Mouse (Mus musculus) effector memory CD4-positive, alpha-beta T cell, adult 5 months (primary cell): Measurements from ENCODE around the gene Cd209a. TPM values are rescaled to one million over a fixed set of nuclear protein-coding genes. Genes with fewer than 3 reads are reported as not detected.

Source experiments
- polyA plus RNA-seq: library from polyadenylated mRNA; unstranded; fragments of 100-300 nt; shearing (Covaris generic); gene quantifications from one replicate; pipeline ENCODE4 v1.2.1, GENCODE M21; 2017

The Cd209a gene
- 0.34 TPM for polyA plus RNA-seq

DNA sequence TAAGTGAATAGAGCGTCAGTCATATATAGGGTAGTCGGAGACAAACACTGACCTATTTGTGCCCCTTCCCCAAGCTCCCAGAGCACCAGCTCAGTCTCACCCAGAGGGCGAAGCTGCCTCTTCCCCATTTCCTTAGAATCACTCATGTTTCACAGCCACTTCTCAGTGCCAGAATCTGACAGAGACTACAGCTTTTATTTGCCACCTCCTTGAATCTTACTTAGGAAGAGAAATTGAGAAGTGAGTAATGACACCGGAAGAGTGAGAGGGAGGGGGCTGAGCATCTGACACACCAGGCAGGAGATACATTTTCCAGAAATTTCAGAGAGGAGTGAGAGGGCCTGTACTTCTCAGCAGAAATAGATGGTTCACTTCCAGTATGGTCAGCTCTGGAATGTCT, at the start of gene Cd209a:
Gene Cd209a, minus strand, starts transcription at position 224 of the 400 bp plus-strand sequence.

GRCm38 (mm10) chr8:3720551-3720950, 28.2 kb downstream of the Cd209a start, which contains the start of gene Clec4g:
TSS of gene Clec4g (minus strand) at chr8:3720651.

GRCm38 (mm10) chr8:3694121-3694520, 54.7 kb downstream of the Cd209a start, which contains the start of gene Fcer2a:
TSS of gene Fcer2a (minus strand) at chr8:3694175.

Other genes with a start within 250 kb of the Cd209a start
- gene Mcoln1, start 248.5 kb downstream of the Cd209a start, polyA plus RNA-seq = 87.3 TPM
- 29.0 TPM for gene Pnpla6, start 233.6 kb downstream of the Cd209a start, polyA plus RNA-seq
- gene C330021F23Rik, start 181.0 kb downstream of the Cd209a start, polyA plus RNA-seq = not detected
- 0.44 TPM for gene Camsap3, start 161.7 kb downstream of the Cd209a start, polyA plus RNA-seq
- gene Xab2, start 127.7 kb downstream of the Cd209a start, polyA plus RNA-seq = 102 TPM
- 68.8 TPM for gene Pet100, start 127.4 kb downstream of the Cd209a start, polyA plus RNA-seq
- not detected for gene Pcp2, start 123.4 kb downstream of the Cd209a start, polyA plus RNA-seq
- gene Stxbp2, start 118.0 kb downstream of the Cd209a start, polyA plus RNA-seq = 160 TPM
- gene Retn, start 93.2 kb downstream of the Cd209a start, polyA plus RNA-seq = not detected
- gene Mcemp1, start 83.2 kb downstream of the Cd209a start, polyA plus RNA-seq = not detected
- gene Fcor, start 76.6 kb downstream of the Cd209a start, polyA plus RNA-seq = not detected
- gene Trappc5, start 72.7 kb downstream of the Cd209a start, polyA plus RNA-seq = 17.5 TPM
- not detected for gene Fcer2a, start 54.8 kb downstream of the Cd209a start, polyA plus RNA-seq
- not detected for gene Clec4g, start 28.3 kb downstream of the Cd209a start, polyA plus RNA-seq
- not detected for gene Cd209e, start 105.3 kb upstream of the Cd209a start, polyA plus RNA-seq
- gene Cd209d, start 129.6 kb upstream of the Cd209a start, polyA plus RNA-seq = not detected
- gene Cd209b, start 177.9 kb upstream of the Cd209a start, polyA plus RNA-seq = not detected
- gene Cd209c, start 205.8 kb upstream of the Cd209a start, polyA plus RNA-seq = 1.3 TPM